Mouse (Mus musculus) adrenal gland, adult 8-10 months (tissue): ENCODE results near the gene Gna12. TPM values are rescaled to one million over a fixed set of nuclear protein-coding genes. Genes with fewer than 3 reads are reported as not detected.

Experiments
- DNase-seq: peaks from one replicate; pipeline ENCODE4 v3.0.0; 2022
- total RNA-seq, 4 experiments: library from RNA; stranded (reverse); gene quantifications; 2 replicates each; pipeline ENCODE4 v1.2.4; 2022

Gene Gna12
- total RNA-seq, 4 experiments from 2014 or later = 135 to 173 (median 141) TPM

DNA sequence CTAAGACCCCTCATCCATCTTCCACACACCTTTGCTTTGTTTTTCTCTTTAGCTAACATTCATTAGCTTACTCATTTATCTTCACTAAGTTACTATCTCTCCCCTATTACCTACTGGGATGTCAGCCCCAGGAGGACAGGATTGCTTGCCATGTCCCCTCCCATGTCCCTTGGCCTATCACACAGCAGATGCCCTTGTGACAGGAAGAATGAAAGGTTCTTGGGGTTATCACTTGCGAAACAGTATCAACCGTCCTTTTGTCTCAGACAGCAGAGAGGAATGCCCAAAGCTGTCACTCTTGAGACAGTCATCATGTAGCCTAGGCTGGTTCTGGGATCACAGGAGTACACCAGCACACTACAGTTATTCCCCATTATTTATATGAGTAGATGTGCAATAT is 35.1 kb downstream of the Gna12 start:
- DNase-seq = no peak

GRCm38 (mm10) chr5:140794753-140795152 is 35.5 kb downstream of the Gna12 start:
- DNase-seq = no peak

DNA sequence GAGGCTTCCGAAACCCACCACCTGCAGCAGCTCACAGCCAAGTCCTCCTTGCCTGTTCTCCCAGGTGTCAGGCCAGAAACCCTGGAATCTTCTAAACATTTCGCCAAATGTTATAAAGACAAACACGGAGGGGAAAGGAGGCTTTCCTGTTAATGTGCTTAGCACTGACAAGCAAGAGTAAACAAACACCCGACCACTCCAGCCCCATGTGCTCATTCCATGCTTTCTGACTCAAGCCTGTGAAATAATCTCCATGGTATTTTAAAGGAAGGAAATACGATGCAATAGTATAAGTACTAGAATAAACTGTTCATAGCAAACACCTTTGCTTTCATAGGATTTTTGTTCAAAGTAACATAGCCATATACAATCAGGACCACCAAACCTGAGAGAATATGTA is 38.0 kb downstream of the Gna12 start:
- no peak for DNase-seq

GRCm38 (mm10) chr5:140790937-140791877 is 39.0 kb downstream of the Gna12 start:
- DNase-seq = peak; percentile 42

- DNase-seq = no peak
Measured at GRCm38 (mm10) chr5:140790392-140790791, 39.8 kb downstream of the Gna12 start.

- DNase-seq = no peak
Measured at GRCm38 (mm10) chr5:140789561-140789960, 40.7 kb downstream of the Gna12 start.

GRCm38 (mm10) chr5:140785240-140785872 is 44.9 kb downstream of the Gna12 start:
- no peak for DNase-seq

DNA sequence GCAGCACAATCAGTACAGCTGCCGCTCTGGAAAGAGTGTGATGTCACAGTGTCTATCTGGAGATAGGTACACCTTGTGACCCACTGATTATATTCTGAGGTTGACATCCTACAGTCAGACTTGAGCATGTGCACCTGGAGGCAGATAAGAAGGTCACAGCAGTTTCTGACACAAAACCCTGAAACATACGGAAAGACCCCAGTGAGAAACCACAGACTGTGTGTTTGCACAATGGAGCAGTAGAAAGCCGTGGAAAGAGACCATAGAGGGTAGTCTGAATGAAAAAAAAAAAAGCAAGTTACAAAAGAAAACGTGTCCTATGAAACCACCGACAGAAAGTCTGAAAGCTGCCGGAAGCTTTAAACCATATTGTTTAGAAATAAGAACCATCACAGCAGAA is 45.9 kb downstream of the Gna12 start:
- DNase-seq = no peak

DNA sequence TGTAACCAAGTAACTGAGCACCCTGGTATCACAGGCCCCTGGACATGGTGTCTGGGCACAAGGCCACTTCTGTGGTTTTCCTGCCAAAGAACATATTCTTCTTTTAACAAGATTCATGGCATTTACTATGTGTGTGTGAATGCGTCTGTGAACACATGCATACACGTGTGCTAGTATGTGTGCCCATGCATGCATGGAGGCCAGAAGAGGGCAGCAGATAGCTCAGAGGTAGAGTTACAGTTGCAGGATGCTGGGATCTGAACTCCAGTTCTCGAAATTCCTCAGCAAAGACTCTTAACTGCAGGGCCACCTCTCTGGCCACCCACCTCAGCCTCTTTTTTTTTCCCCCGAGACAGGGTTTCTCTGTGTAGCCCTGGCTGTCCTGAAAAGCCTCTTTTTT is 46.7 kb downstream of the Gna12 start:
- no peak for DNase-seq

DNA sequence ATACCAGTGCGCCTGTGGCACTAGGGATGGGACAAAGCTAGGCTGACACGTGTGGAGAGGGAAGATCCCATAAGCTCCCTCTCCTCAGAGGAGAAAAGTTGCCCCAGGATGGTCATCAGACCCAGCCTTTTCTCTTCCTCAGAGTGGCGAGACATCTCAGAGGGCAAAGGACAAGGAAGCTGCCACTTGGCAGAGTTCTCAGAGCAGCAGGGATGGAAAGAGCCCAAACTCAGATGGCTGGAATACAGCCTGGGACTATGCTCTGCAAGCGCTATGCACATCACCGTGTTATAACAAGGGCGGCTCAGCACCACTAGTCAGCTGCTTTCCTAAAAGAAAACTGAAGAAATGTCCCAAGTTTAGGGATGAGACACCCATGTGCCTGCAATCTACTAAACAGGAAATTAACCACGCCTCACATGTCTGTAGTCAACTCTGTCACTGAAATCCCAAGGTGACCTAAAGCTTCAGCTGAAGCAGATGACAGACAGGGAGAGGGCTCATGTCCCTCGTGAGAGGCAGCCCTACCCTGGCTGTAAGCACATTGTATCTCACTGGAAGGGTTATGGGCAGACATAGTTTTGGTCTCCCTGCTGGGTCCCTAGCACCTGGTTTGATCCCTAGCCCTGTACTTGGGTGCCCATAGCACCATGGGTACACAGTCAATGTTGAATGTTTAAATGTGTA is 48.2 kb downstream of the Gna12 start:
- no peak for DNase-seq

GRCm38 (mm10) chr5:140781122-140781521 is 49.1 kb downstream of the Gna12 start:
- DNase-seq = no peak

DNA sequence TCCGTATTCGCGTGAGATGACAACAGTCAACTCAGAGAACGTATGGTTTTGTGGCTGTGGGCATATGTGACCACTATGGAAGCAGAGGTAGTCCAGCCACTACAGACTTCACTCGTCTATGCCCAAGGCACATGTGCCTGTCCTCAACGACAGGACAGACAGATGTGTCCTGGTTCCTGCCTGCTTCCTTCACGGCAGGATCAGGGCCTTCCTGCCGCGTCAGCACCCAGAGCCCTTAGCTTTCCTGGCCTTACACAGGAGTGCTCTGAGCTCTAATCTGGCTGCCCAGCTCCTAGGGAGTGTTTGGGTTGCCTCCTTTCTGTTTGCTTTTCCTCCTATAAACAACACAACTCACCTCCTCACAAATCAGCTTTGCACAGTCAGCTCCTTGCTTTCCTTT is 53.3 kb downstream of the Gna12 start:
- DNase-seq = no peak

DNA sequence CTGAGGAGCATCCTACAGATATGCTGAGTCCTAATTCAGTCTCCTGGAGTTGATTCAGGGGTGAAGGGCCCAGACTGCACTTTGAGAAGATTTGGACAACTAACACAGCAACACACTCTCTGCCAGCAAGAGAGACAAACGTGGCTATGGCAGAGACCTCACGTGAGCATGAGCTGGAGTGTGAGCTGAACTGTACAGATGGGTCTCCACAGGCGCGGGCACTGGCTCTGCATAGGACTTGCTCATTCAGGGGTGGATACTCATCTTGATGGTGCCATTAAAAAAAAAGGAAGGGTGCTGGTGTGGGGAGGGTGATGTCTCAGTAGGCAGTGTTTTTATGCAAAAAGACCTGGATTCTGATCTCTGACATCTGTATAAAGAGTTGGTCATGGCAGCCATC is 55.1 kb downstream of the Gna12 start:
- DNase-seq = no peak

DNA sequence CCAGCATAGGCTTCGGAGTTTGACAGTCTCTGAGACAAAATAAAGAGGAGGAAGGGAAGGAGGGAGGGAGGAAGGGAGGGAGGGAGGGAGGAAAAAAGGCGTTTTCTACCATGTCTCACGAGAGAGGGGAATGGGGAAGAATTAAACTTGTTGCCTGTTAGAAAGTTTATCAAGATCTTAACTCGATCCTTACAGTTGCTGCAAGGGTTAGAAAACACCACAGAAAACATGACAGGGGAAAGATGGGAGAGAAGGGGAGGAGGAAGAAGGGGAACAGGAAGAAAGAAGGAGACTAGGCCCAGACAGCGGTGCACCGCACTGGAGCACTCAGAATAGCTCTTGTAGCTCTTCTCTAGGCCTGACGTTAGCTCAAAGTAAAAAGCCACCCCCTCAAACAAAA is 58.1 kb downstream of the Gna12 start:
- DNase-seq = no peak

DNA sequence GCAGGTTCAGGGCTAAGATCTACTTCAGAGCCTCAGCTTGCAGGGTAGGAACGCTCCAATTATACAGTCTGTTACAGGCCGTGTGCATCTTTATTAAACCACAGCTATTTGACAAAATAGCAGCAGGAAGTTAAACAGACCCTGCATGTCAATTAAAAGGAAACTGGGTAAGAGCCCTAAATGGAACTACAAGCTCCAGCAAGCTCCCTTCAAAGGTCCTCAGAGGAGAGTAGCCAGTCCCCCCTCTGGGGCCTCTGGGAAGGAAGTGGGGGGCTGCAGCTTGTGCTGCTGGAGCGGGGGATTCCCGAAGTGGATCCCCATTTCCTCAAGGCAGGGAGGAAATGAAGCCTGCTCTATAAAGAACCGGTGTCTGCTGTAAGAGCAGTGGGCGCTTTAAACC is 58.6 kb downstream of the Gna12 start:
- DNase-seq = no peak

DNA sequence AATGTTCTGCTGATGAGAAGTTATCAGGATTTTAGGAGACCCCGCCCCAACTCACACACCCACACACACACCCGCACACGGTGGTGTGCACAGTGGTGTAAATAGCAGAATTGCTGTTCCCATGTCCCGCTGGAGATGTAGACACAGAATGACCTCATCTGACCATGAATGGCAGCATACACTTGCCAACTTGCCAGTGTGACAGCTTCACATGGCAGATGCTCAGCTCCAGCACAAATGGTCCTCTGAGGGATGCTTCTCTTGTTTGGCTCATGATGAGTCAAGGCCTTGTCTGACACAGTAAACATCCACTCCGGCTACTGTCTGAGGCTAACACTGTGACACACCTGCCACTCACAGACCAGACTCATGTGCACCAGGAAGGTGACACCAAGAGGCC is 61.9 kb downstream of the Gna12 start:
- peak; percentile 58 for DNase-seq

GRCm38 (mm10) chr5:140767704-140768141 is 62.5 kb downstream of the Gna12 start:
- peak; percentile 92 for DNase-seq

DNA sequence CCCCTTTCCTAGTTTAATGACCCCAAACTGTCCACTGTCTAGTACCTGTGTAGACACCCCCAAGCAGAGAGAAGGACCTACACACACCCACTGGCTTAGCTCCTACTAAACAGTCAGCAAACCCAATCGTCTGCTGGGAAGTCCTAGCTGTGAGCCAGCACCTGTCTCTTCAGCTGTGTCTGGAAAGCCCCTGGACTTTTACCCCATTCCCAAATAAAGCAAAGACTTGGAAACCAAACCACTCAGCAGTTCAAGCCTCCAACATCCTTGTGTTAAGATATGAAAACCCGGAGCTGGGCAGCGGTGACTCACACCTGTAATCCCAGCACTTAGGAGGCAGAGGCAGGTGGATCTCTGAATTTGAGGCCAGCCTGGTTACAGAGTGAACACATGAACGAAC is 63.7 kb downstream of the Gna12 start:
- DNase-seq = no peak

DNA sequence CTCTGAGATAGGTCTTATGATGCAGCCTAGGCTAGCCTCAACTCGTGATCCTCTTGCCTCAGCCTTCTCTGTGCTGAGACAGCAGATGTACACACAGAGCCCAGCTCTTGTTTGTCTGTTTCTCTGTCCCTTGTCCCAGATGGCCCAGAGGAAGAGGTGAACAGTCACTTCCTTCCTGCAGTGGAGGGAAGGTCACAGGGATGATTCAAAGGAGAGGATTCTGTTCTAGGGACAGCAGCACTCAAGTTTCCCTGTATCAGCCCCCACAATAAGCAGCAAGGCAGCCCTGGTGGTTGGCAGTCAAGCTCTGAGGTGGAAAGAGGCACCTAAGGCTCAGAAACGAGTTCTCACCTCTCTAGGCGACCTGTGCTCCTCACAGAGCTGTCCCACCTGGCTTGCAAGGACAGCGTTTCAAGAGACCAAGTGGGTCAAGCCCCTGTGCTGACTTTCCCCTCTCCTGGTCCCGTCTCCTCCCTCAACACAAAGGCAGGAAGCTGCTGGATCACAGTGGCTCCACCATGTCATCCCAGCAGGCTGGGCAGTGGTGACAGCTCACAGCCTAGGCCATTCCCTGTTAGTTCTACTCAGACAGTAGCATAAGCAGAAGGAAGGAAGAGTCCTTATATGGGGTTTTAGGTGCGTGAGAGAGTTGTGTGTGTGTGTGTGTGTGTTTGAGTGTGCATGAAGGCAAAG is 65.2 kb downstream of the Gna12 start:
- peak; percentile 55 for DNase-seq

- no peak for DNase-seq
Measured at GRCm38 (mm10) chr5:140762540-140762939, 67.7 kb downstream of the Gna12 start.

DNA sequence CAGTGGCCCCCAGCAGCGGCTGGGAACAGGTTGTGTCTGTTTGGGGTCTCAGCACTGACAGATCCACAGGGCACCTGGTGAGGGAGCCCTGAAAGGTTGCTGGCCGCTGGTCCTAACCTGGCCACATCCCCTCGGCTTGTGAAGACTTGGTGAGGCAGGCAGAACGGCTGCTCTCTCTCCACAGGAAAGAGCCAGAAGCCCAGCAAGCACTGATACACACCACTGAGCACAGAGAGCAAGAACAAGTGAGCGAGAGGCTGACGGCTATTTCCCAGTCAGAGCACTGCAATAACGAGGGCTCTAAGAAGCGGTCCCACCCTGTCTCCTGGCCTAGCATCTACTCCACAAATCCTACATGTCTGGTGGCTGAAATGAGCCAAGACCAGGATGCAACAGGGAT is 71.4 kb downstream of the Gna12 start:
- no peak for DNase-seq

DNA sequence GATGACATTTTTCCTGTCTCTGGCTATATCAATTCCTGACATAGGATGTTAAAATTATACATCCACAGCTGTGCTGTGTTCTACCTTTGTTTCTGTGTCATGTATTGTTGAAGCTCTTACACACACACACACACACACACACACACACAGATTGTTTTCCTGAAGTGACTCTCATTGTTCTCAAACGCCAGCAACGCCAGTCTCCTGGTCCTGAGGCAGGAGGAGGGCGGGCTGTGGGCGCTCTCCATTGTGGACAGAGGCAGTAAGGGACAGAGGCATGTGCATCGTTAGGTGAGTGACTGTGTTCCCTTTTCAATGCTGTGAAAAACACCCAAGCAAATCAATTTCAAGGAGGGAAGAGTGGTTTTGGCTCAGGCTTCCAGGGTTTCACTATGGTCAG is 77.0 kb downstream of the Gna12 start:
- no peak for DNase-seq

DNA sequence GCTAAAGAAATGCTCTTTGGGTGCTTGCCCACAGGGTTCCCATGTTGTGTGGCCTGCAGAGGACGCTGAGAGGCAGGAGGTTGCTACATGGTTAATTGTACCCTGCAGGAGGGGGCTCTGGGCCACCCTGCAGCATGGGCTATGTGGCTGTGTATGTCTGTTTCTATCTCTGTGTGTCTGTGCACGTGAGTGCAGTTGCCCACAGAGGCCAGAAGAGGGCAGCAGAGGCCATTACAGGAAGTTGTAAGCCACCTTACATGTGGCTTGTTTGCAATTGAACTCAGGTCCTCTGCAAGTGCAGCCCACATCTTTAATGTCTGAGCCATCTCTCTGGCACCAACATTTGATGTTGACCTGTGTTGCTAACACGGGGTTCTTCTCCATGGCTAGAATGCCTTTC is 77.6 kb downstream of the Gna12 start:
- DNase-seq = no peak
